Mouse (Mus musculus): ENCODE data around the gene Ube3b. TPM values are rescaled to one million over a fixed set of nuclear protein-coding genes. Genes with fewer than 3 reads are reported as not detected.

Gene Ube3b
- 100 to 1,000 TPM; 107 to 118 TPM for total RNA-seq (2021)
- long read RNA-seq, experiment 1, full-length matches to known transcripts = 13 of 39 reads
- long read RNA-seq, experiment 1, partial matches to known transcripts = 24 of 39 reads
- long read RNA-seq, experiment 1, other reads (novel, unspliced or antisense) = 2 of 39 reads
- long read RNA-seq, experiment 2, full-length matches to known transcripts = 15 of 72 reads
- long read RNA-seq, experiment 2, partial matches to known transcripts = 52 of 72 reads
- long read RNA-seq, experiment 2, other reads (novel, unspliced or antisense) = 5 of 72 reads

DNA sequence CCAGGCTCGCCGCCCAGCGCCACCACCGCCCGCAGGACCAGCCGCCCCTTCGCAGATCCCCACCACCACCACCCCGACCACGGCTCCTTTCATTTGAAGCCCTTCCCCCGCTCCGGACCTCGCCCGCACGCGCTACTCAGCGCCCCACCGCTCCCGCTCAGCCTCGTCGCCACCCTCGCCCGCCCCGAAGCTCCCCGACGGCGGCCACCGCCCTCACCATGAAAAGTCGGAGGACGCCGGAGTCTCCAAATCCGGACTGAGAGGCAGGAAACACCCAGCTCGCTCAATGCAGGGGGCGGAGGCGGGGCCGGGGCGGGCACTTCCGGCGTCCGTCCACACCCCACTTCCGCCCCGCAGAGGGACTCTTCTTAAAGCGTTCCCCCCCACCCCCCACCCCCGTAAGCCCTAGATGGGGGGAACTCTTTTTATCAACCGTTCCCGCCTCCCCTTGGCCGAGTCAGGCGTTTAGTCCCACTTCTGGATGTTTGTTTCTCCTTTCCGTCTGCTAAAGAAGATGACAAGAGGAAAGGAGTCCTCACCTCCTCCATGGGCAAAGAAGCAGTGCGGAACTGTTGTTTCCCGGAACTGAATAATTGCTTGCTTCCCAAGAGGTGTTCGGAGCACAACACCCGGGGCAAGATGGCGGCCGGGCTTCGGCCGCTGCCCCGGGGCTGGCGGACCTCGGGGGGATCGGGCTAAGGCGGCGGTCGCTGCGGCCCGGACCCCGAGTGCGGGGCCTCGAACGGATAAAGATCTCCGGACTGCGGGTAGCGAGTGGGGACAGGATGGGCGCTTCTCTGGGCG, at the start of gene Ube3b, which contains the start of gene Kctd10:
Gene Ube3b, plus strand, starts transcription at position 399 of the 804 bp plus-strand sequence.
Gene Kctd10, minus strand, starts transcription at position 300 of the 804 bp plus-strand sequence.
- peak; percentile 78 for DNase-seq
- intact Hi-C loops (cut with DNase I) = loop anchor here (5.0 kb wide), 1 partner anchor 68 kb away; no protein-coding TSS in a partner anchor

- intact Hi-C loops (cut with DNase I) = no loop called here
Observed at GRCm38 (mm10) chr5:114342996-114343395, 37.4 kb upstream of the Ube3b start.

DNA sequence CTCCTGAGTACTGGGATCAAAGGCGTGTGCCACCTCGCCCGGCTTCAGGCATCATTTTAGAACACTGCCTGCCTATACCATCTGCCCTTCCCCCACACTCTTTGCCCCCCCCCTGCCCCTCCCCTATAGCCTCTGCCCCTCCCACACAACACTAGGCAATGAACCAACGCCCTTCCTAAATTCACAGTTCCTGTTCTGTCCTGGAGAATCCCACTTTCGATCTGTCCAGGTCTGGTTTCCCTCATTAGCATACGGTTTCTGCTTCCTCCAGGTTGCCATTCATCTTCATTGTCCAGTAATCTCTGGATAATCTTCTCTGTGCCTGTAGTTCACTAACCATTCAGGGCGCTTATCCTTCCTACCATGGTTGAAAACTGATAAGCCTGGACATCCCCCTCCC, 36.8 kb upstream of the Ube3b start:
- intact Hi-C loops (cut with DNase I) = no loop called here
- DNase-seq = no peak

More at GRCm38 (mm10) chr5:114342996-114343395, 37.4 kb upstream of the Ube3b start:
- no peak for DNase-seq

DNA sequence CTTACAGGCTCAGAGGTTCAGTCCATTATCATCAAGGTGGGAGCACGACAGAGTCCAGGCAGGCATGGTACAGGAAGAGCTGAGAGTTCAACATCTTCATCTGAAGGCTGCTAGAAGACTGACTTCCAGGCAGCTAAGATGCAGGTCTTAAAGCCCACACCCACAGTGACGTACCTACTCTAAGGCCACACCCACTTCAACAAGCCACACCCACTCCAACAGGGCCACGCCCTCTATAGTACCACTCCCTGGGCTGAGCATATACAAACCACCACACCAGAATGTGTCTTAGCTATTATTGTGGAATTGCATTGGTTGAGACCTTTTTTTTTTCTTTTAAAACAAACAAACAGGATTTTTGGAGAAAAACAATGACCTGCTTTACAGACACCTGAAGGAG, 34.9 kb upstream of the Ube3b start:
- DNase-seq = no peak
- intact Hi-C loops (cut with DNase I) = no loop called here

- no peak for DNase-seq
- intact Hi-C loops (cut with DNase I) = no loop called here
Observed at GRCm38 (mm10) chr5:114347005-114347404, 33.4 kb upstream of the Ube3b start.

- intact Hi-C loops (cut with DNase I) = no loop called here
- no peak for DNase-seq
Observed at GRCm38 (mm10) chr5:114351490-114351889, 28.9 kb upstream of the Ube3b start.

DNA sequence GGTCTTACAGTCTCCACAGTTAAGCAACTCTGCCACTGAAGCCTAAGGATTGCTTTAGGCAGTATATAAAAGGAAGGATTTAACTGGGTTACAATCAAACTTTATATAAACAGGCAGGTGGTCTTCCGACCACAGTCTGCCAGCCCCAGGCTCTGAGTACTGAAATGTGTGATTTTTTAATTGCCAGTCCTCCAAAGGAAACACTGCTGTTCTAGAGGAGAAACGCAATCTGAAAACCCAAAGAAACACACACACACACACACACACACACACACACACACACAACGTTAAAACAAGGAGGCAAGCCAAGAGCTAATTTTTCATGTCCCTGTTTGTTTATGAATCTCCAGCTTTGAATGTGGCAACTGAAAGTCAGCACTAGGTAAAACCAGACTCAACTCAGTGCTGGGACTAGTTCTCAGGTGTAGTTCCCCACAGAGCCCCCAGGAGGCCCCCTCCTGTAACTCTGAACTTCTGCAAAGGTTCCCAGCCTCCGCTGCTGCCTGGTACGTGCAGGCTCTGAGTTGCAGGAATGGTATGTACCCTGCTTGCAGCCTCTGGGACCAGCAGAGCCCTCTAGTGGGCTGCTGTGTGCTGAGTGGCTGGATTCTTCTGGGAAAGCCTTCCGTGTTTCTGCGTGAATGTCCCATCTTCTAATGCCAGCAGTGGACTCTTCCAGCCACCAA, 24.0 kb upstream of the Ube3b start:
- intact Hi-C loops (cut with DNase I) = loop anchor here (5.0 kb wide), 1 partner anchor 39 kb away; no protein-coding TSS in a partner anchor
- DNase-seq = peak; percentile 63 to 72

- intact Hi-C loops (cut with DNase I) = loop anchor here (5.0 kb wide), 1 partner anchor 40 kb away; no protein-coding TSS in a partner anchor
- no peak for DNase-seq
Observed at GRCm38 (mm10) chr5:114356936-114357751, 23.3 kb upstream of the Ube3b start.

- intact Hi-C loops (cut with DNase I) = loop anchor here (5.0 kb wide), 1 partner anchor 42 kb away; no protein-coding TSS in a partner anchor
Observed at GRCm38 (mm10) chr5:114358833-114359232, 21.6 kb upstream of the Ube3b start.

DNA sequence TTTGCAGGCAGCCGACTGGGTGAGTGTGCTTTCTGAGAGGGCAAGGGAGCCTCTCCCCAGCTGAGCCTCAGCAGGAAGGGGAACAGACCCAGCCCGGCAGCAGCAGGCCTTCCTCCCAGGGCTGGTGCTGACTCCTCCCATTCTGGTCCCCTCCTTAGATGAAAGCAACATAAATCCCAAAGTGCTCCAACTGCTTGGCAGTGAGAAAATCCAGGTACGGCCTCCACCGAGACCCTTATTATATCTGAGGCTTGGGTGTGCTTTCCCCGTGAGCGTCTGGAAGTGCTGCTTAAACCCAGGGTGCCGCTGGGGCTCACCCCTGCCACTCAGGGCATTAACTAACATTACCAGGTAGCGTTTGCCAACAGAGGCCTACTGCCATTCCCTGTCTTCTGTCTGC, 20.8 kb upstream of the Ube3b start:
- intact Hi-C loops (cut with DNase I) = loop anchor here (5.0 kb wide), 1 partner anchor 42 kb away; no protein-coding TSS in a partner anchor

More at GRCm38 (mm10) chr5:114358833-114359232, 21.6 kb upstream of the Ube3b start:
- no peak for DNase-seq

DNA sequence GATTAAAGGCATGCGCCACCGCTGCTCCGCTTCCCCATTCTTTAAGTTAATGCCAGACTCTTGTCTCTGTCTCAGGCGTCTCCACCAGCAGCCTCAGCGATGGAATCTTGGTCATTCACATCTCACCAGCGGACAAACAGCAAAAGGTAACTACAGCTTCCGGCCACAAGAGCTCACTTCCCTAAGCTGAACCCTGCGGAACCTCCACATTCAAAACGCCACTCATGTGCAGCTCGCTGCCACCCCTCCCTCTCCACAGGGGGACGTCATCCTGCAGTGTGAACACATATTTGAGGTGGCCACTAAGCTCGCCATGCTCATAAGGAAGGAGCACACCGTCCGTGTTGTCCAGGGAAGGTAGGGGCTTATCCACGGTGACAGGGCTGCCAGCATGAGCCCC, 19.4 kb upstream of the Ube3b start:
- intact Hi-C loops (cut with DNase I) = no loop called here
- no peak for DNase-seq

More for the DNA sequence above, 20.8 kb upstream of the Ube3b start:
- DNase-seq = no peak

GRCm38 (mm10) chr5:114365043-114365752, 15.2 kb upstream of the Ube3b start:
- no peak for DNase-seq
- intact Hi-C loops (cut with DNase I) = no loop called here

DNA sequence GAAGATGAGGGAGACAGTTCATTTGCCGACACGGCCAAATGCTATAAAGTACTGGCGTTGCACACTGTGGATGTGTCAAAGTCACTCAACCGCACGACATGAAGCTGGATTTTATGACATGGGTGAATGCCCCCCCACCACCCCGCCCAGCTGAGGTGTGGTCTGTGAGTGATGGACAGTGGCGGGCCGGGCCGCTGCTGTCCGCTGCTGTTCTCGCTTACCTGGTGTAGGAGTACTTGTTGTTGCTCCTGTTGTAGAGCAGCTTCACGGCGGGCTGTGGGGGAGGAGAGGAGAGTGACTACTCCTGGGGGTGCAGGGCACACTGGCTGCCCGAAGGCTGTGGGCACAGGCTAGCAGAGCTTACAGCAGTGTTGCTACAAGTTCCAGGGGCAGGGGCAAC, 12.3 kb upstream of the Ube3b start:
- intact Hi-C loops (cut with DNase I) = no loop called here
- no peak for DNase-seq

- intact Hi-C loops (cut with DNase I) = no loop called here
Observed at GRCm38 (mm10) chr5:114368803-114369496, 11.5 kb upstream of the Ube3b start.

DNA sequence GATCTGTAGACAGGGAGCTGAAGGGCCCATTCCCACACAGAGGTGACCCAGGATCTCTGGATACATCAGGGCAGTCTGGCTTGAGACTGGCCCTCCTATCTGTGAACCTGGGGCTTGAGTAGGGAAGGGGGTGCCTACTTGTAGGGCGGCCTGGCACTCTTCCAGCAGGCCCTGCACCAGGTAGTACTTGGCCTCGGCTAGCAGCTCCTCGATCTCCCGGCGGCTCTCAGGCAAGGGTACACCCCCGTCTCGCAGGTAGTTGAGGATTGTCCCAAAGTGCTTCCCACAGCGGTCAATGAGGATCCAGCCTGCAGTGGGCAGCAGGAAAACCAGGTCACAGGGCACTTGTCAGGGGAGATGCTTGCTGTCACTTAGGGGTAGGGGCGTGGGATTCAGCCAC, 10.5 kb upstream of the Ube3b start:
- DNase-seq = no peak
- intact Hi-C loops (cut with DNase I) = no loop called here

More at GRCm38 (mm10) chr5:114368803-114369496, 11.5 kb upstream of the Ube3b start:
- DNase-seq = no peak

GRCm38 (mm10) chr5:114370371-114370776, 10.0 kb upstream of the Ube3b start:
- intact Hi-C loops (cut with DNase I) = no loop called here
- peak in 1 of 2 experiments; percentile 42 for DNase-seq

GRCm38 (mm10) chr5:114371331-114371730, 9.1 kb upstream of the Ube3b start:
- no peak for DNase-seq
- intact Hi-C loops (cut with DNase I) = no loop called here

DNA sequence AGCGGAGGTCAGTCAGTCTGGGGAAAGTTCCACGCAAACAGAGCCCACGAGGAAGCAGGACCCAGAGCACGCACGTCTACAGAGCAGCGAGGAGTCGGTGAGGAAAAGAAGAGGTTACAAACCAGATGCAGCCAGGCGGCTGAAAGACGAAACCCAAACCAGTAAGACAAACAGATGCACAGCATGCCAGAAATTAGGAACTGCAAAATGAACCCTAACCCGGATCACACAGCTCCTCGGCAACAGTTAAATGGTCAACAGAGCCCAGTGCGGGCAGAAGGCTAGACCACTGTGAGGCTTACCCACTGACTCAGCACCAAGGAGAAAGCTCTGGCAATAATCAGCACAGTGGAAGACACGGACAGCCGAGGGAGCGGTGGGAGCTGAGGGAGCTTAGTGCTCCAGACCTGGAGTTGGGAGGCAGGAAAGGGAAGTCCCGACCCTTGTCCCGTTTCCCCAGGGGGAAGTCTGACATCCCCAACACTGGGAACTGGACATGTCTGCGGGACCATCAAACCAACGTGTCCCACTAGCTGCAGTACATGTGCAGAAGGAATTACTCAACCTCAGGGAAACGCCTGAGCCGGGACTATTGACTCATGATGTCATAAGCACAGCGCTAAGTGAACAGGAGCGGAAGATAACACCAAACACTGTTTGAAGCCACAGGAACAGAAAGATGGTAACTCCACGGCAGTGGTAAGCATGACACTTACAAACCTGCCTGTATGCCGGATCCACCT, 8.5 kb upstream of the Ube3b start:
- DNase-seq = no peak
- intact Hi-C loops (cut with DNase I) = no loop called here
